Mouse (Mus musculus) frontal cortex, postnatal 10 days (tissue): ENCODE measurements around the gene Cacna1d.

Experiments
- DNase-seq, 2 experiments: peaks; one replicate each; pipeline ENCODE4 v3.0.0; 2022; ENCODE audit warnings: low spot score in 2 of 2, mixed read lengths in 1 of 2

The Cacna1d gene

GRCm38 (mm10) chr14:30371070-30371469 lies 120.2 kb downstream of the Cacna1d start:
- DNase-seq = no peak

GRCm38 (mm10) chr14:30367074-30367473 lies 124.2 kb downstream of the Cacna1d start:
- no peak for DNase-seq

- DNase-seq = peak in 1 of 2 experiments; percentile 3
Observed at GRCm38 (mm10) chr14:30365866-30366265, 125.4 kb downstream of the Cacna1d start.

DNA sequence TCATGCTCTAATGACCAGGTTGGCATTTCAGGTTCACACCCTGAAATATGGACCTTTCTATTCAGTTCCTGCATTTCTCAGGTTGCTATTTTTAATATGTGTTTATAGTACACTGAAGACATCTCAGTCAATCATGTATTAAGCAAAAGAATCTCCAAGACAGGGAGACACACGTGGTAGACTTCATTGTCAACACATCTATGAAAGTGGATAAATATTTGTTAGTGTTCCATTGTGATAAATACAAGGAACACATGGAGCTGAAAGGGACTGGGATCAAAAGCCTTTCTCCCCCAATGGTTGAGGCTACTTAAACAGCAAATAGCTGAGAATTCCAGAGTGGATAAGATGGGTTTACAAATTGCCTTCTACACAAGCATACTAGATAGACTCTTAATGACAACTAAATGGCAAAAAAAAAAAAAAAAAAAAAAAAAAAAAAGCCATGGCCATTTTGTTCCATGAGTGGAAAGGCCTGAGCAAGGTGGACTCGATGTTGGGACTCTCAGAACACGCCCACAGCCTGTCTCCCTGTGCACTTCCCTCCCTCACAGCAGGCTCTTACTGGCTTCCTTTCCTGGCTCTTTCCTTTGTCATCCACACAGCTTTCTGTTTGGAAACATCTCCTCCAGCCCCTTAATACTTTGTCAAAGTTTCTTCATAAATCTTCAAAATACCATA lies 127.6 kb downstream of the Cacna1d start:
- DNase-seq = peak in 1 of 2 experiments; percentile 0

GRCm38 (mm10) chr14:30362370-30362769 lies 128.9 kb downstream of the Cacna1d start:
- no peak for DNase-seq

GRCm38 (mm10) chr14:30360478-30360877 lies 130.8 kb downstream of the Cacna1d start:
- DNase-seq = no peak

DNA sequence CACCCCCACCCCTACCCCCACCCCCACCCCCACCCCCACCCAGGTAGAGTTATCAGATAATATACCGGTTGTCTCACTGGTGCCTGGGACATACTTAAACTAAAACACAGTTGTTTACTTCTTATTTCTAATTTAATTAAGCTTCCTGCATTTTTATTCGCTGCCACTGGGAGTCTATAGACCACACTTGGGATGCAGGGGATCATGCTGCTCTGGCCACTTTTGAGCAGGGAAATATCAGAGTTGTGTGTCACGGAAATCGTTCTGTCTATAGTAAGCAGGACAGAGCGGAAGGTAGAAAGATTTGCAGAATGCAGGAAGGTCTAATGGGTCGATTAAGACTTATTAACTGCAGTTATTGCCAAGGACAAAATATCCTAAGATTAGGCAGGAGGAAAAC lies 131.3 kb downstream of the Cacna1d start:
- DNase-seq = no peak

- DNase-seq = no peak
Observed at GRCm38 (mm10) chr14:30358028-30358427, 133.2 kb downstream of the Cacna1d start.

GRCm38 (mm10) chr14:30356456-30356855 lies 134.8 kb downstream of the Cacna1d start:
- no peak for DNase-seq

GRCm38 (mm10) chr14:30354761-30355160 lies 136.5 kb downstream of the Cacna1d start:
- no peak for DNase-seq

GRCm38 (mm10) chr14:30354127-30354463 lies 137.2 kb downstream of the Cacna1d start:
- no peak for DNase-seq

- peak in 1 of 2 experiments; percentile 60 for DNase-seq
Observed at GRCm38 (mm10) chr14:30353291-30354126, 137.7 kb downstream of the Cacna1d start.

DNA sequence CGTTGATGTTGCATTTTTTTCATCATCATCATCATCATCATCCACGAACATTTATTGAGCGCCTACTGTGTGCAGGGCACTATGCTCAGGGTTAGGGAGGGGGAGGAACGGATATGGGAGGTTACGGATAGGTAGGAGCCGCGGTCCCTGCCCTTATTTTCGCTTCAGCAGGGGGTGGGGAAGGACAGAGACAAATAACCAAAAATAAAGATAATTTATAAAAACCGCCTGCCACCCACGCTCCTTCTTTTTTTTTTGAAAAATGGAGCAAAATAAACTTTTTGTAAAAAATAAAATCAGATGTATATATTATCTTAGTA lies 138.3 kb downstream of the Cacna1d start:
- no peak for DNase-seq

DNA sequence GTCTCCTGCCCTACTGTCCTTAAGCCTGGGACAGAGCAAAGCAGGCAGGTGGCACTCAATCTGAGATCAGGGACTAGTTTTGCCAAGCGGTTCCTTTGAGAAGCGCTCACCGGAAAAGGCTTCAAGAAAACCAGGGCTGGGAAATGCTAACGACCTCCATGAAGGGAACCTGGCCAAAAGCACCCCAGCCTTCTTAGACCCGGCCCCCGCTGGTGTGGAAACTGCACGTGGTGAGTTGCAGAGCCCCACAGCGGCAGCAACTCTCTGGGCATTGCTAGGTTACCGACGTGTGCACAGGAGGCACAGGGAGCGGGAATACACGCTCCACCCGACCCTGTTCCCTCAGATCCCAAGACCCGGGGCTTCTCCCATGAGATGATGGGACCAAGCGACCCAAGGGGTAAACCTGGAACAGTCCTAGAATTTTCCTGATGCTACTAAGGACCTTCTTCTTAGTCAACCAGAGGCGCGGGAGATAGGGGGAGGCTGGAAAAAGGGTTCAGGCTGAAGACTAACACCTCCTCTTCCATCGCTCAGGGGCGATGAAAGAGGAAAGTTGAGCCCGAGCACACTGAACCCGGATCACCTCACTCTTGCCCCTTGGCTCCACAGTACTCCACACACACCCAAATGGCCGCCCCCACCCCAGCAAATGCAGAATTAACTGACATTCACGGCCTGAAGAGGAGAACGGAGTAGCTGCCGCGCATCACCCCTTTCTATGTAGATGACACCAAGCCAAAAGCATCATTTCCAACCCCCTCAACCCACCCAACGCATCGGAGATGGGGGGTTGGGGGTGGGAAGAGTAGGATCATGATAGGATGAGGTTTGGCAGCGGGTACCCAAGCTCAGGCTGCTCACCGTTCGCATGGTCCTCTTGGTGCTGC lies 138.9 kb downstream of the Cacna1d start:
- peak; percentile 54 to 57 for DNase-seq

- no peak for DNase-seq
Observed at GRCm38 (mm10) chr14:30350285-30350684, 141.0 kb downstream of the Cacna1d start.

GRCm38 (mm10) chr14:30344948-30345865 lies 146.0 kb downstream of the Cacna1d start:
- DNase-seq = no peak

GRCm38 (mm10) chr14:30343740-30344139 lies 147.5 kb downstream of the Cacna1d start:
- DNase-seq = no peak

- no peak for DNase-seq
Observed at GRCm38 (mm10) chr14:30341825-30342590, 149.2 kb downstream of the Cacna1d start.

DNA sequence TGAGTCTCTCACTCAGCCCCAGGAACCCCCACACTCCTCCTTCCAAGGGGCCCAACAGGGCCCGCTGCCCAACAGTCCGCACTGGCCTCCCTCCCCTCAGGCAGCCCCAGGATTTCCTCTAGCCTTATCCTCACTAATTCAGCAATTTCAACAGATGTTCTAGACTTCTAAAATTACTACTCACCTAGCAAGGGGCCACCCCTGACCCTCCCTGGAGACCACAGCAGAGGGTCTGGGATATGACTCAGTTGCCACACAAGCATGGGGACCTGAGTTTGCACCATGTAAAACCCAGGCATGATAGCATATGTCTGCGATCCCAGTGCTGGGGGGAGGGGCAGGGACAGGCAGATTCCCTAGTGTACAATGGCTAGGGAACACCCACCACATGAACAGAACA lies 151.1 kb downstream of the Cacna1d start:
- DNase-seq = no peak

DNA sequence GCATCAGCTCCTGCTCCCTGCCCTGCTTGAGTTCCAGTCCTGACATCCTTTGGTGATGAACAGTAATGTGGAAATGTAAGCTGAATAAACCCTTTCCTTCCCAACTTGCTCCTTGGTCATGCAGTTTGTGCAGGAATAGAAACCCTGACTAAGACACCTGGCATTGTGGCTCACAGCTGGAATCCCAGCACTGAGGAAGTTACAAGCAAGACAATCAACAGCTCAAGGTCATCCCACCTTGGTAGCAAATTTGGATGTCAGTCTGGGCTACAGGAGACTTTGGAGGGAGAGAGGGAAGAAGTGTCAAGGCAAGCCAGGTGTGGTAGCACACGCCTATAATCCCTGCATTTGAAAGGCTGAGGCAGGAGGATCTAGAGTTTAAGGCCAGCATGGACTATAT lies 159.4 kb downstream of the Cacna1d start:
- DNase-seq = no peak
